Comparison of ENCODE assay signal across 8 mouse cellular contexts in the genomic region with DNA sequence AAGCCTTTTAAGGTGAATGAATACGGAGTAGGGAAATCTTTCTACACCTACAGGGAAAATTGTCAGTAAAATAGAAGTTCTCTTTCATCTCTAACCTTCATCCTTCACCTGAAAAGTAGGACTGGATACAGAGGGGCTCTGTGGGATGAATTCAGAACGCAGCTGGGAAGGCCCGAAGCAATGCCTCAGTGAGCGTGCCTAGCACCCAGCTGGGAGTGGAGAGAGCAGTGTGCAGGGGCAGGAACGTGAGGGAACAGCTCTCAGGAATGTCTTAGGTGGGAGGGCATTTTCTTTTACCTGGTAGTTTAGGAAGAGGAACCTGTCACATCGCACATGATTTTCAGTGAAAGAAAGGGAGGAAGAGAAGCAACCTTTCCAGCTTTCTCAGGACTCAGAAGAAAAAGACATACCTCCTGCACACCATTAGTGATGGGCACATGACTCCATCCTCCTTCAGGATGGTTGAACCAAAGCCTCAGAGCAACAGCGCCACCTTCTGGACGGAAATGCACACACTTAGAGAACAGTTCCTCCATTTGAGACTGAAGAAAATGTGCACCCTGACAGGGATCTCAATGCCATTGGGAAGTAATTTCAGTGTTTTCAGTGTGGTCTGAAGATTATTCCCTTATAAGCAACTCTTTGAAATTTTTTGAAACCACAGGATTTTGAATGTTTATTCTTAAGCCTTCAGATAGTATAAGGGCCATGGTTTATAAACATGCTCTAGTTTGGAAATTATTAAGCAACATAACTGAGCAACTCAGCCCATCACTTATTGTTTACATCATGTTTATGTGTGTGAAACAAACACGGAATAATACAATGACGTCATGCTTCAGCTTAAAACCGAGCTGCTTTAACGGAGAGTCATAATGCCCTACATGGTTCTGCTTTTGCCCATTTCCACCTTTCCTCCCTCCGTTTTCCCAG.
DNase-seq lines count a peak whose midpoint lies in the region; ATAC-seq lines count a peak whose summit lies in the region.

No protein-coding gene starts in this region.

- H3K9me3 ChIP-seq in hindbrain, embryonic 16.5 days (ENCODE audit: control insufficient read depth, low read length): no peaks in the 10 kb centered on the region

- peak; percentile 87 for ATAC-seq in hindbrain, embryonic 16.5 days
- ATAC-seq in megakaryocyte-erythroid progenitor cell, adult 5-6 weeks (replicated peaks; ENCODE audit: low FRiP score, low TSS enrichment, poor library complexity, severe bottlenecking): peak; percentile 67
- ATAC-seq in monocyte, adult 5-6 weeks (replicated peaks; ENCODE audit: insufficient number of reproducible peaks, low FRiP score, low TSS enrichment, poor library complexity, severe bottlenecking): no peak

- peak; percentile 91 for DNase-seq in adipocyte (ENCODE audit: low spot score)
- peak; percentile 27 for DNase-seq in cerebellum, adult 9-11 months
- peak; percentile 12 to 88 for DNase-seq in frontal cortex, adult 2 months (ENCODE audit: extremely low spot score in 1 of 2, low spot score in 1 of 2)
- peak; percentile 47 to 61 for DNase-seq in layer of hippocampus, postnatal 14 days (ENCODE audit: low spot score in 2 of 2)
- peak; percentile 31 to 32 for DNase-seq in right cerebral cortex, postnatal 36 days (ENCODE audit: low spot score in 2 of 2)

- H3K9ac ChIP-seq in hindbrain, embryonic 16.5 days (ENCODE audit: low read depth, low read length): no peak overlapping the region

- WGBS in hindbrain, embryonic 16.5 days: 35% methylated on average over 13 of the region's 13 CpGs

- H3K36me3 ChIP-seq in hindbrain, embryonic 16.5 days (ENCODE audit: control insufficient read depth, insufficient read depth, low read length): no peaks in the 10 kb centered on the region

- no peaks in the 10 kb centered on the region for H3K4me1 ChIP-seq in hindbrain, embryonic 16.5 days (ENCODE audit: control insufficient read depth, insufficient read depth, low read depth, low read length)

- H3K4me2 ChIP-seq in hindbrain, embryonic 16.5 days (ENCODE audit: low read length): no peak overlapping the region

- no peak overlapping the region for H3K27ac ChIP-seq in hindbrain, embryonic 16.5 days (ENCODE audit: low read depth, low read length)

- no peaks in the 10 kb centered on the region for H3K27me3 ChIP-seq in hindbrain, embryonic 16.5 days (replicated peaks; ENCODE audit: control insufficient read depth, insufficient read depth, low read length)

- H3K4me3 ChIP-seq in hindbrain, embryonic 16.5 days (ENCODE audit: low read length): no peak overlapping the region

Comparison
In these comparisons a context has a peak if more than half of its experiments do, and no peak if none do; other contexts are left out.
1. DNase-seq: peak in every context shown above with its lines; median percentile 91 in adipocyte; 54 in layer of hippocampus, postnatal 14 days; 50 in frontal cortex, adult 2 months; 32 in right cerebral cortex, postnatal 36 days; 27 in cerebellum, adult 9-11 months.